In the genomic region with DNA sequence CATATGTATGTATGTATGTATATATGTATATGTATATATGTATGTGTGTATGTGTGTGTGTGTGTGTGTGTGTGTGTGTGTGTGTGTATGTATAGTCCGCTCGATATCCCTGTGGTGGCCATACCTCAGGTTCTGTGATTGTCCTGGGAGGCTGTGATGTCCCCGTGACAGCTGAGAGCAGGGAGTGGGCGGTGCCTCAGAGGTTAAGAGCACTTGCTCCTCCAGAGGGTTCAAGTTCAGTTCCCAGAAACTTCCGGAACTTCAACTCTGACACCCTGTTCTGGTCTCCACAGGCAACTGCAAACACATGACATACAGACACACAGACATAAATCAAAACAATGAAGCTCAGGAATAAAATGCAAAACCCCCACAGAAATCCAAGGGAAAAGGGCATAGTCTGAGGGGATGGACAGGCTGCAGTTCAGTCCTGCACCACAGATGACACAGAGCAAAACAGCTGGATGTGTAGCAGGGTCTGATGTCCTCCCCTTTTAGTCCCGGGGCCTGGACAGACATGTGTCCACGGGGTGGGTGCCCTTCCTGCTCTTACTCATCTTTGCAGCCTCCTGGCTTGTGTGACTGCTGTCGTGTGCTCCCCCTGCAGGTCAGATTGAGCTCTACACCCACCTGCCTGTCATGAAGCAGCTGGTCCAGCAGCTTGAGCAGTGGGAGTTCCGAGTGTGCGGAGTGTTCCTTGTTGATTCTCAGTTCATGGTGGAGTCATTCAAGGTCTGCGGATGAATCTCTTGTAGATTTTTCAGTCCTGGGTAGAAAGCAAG, we compare ENCODE assay signal across 8 mouse cellular contexts. TPM values are rescaled to one million over a fixed set of nuclear protein-coding genes. Genes with fewer than 3 reads are reported as not detected.
A peak's percentile ranks its signal among the peaks of the same experiment; 100 is the strongest.
DNase-seq lines count a peak whose midpoint lies in the region; ATAC-seq and TF ChIP-seq lines count a peak whose summit lies in the region.

No protein-coding gene starts in this region.

- H3K4me3 ChIP-seq in heart, adult 2 months: no peak overlapping the region
- H3K4me3 ChIP-seq in intestine, embryonic 16.5 days (ENCODE audit: low read length): no peak overlapping the region
- H3K4me3 ChIP-seq in midbrain, embryonic 10.5 days: no peak overlapping the region
- no peak overlapping the region for H3K4me3 ChIP-seq in small intestine, adult 2 months (ENCODE audit: low read depth, low read length)

- TF ChIP-seq EP300 in heart, adult 2 months (IDR thresholded peaks at IDR 0.05; ENCODE audit: insufficient read depth, low read depth, low read length): peak; percentile 75

- H3K4me2 ChIP-seq in intestine, embryonic 16.5 days (ENCODE audit: low read depth, low read length): no peak overlapping the region

- ATAC-seq in intestine, embryonic 16.5 days: peak; percentile 46; the same call in 1 of the 2 replicates

- H3K9ac ChIP-seq in heart, adult 2 months (ENCODE audit: low read depth, low read length): no peak overlapping the region
- H3K9ac ChIP-seq in intestine, embryonic 16.5 days (ENCODE audit: low read depth, low read length): no peak overlapping the region

- H3K36me3 ChIP-seq in heart, adult 2 months (ENCODE audit: control insufficient read depth, insufficient read depth, low read length): no peaks in the 10 kb centered on the region
- 0 out of 2 replicates have a peak, but pooled peaks cover 6% of the 10 kb centered on the region for H3K36me3 ChIP-seq in intestine, embryonic 16.5 days (ENCODE audit: control insufficient read depth, insufficient read depth, low read length)
- peaks cover 76% of the 10 kb centered on the region for H3K36me3 ChIP-seq in midbrain, embryonic 10.5 days
- H3K36me3 ChIP-seq in small intestine, adult 2 months (ENCODE audit: control insufficient read depth, insufficient read depth, low read length): peaks cover 28% of the 10 kb centered on the region

- H3K79me2 ChIP-seq in heart, adult 2 months (replicated peaks; ENCODE audit: control insufficient read depth, insufficient read depth, low read length): no peaks in the 10 kb centered on the region

- no peak overlapping the region for H3K27ac ChIP-seq in heart, adult 2 months
- no peak overlapping the region for H3K27ac ChIP-seq in intestine, embryonic 16.5 days (ENCODE audit: low read length)
- no peak overlapping the region for H3K27ac ChIP-seq in midbrain, embryonic 10.5 days (replicated peaks)
- H3K27ac ChIP-seq in small intestine, adult 2 months (ENCODE audit: insufficient read depth, low read depth, low read length): no peak overlapping the region

- peaks cover 1% of the 10 kb centered on the region; the same call in 1 of the 2 replicates for H3K4me1 ChIP-seq in heart, adult 2 months (ENCODE audit: control insufficient read depth, insufficient read depth, low read length)
- no peaks in the 10 kb centered on the region for H3K4me1 ChIP-seq in intestine, embryonic 16.5 days (ENCODE audit: control insufficient read depth, insufficient read depth, low read length)
- no peaks in the 10 kb centered on the region for H3K4me1 ChIP-seq in midbrain, embryonic 10.5 days
- H3K4me1 ChIP-seq in small intestine, adult 2 months (ENCODE audit: control insufficient read depth, insufficient read depth, insufficient read length, low read length): no peaks in the 10 kb centered on the region

- no peak for TF ChIP-seq POLR2A in heart, adult 2 months (IDR thresholded peaks at IDR 0.05; ENCODE audit: insufficient read depth, low read depth, low read length)
- TF ChIP-seq POLR2A in small intestine, adult 2 months (IDR thresholded peaks at IDR 0.05; ENCODE audit: low read depth, low read length): no peak

- peak; percentile 99; the same call in 1 of the 2 replicates for TF ChIP-seq CTCF in heart, adult 2 months (IDR thresholded peaks at IDR 0.05)
- peak; percentile 81; the same call in 1 of the 2 replicates for TF ChIP-seq CTCF in small intestine, adult 2 months (IDR thresholded peaks at IDR 0.05; ENCODE audit: extremely low read depth, insufficient read length, insufficient replicate concordance, low read depth, low read length)

- no peaks in the 10 kb centered on the region for H3K9me3 ChIP-seq in intestine, embryonic 16.5 days (ENCODE audit: control insufficient read depth, low read length)
- no peaks in the 10 kb centered on the region for H3K9me3 ChIP-seq in midbrain, embryonic 10.5 days (replicated peaks)

- intact Hi-C loops in heart, adult 2 months (cut with DNase I): no loop called here
- intact Hi-C loops in left cerebral cortex, postnatal 25 days (cut with DNase I): no loop called here

- H3K27me3 ChIP-seq in heart, adult 2 months (ENCODE audit: control insufficient read depth, insufficient read depth, low read length): no peaks in the 10 kb centered on the region
- H3K27me3 ChIP-seq in intestine, embryonic 16.5 days (replicated peaks; ENCODE audit: control insufficient read depth, insufficient read depth, low read length): no peaks in the 10 kb centered on the region
- H3K27me3 ChIP-seq in midbrain, embryonic 10.5 days (ENCODE audit: low read depth, poor library complexity, severe bottlenecking): no peaks in the 10 kb centered on the region
- no peaks in the 10 kb centered on the region for H3K27me3 ChIP-seq in small intestine, adult 2 months (ENCODE audit: control insufficient read depth, insufficient read depth, low read length)

- peak; percentile 68 to 77 for DNase-seq in heart, adult 2 months
- no peak for DNase-seq in heart, adult 8-10 months (ENCODE audit: low spot score)
- peak; percentile 88 to 93 for DNase-seq in cerebellum, postnatal 10 days
- DNase-seq in frontal cortex, postnatal 14 days (ENCODE audit: low spot score in 2 of 2): peak; percentile 68
- peak; percentile 77 to 88 for DNase-seq in left cerebral cortex, postnatal 25 days (ENCODE audit: low spot score in 2 of 2)
- peak; percentile 69 for DNase-seq in midbrain, embryonic 10.5 days (ENCODE audit: low spot score)

- 47% methylated on average over 11 of the region's 11 CpGs for WGBS in heart, adult 2 months
- 56% methylated on average over 11 of the region's 11 CpGs for WGBS in intestine, embryonic 16.5 days
- 66% methylated on average over 11 of the region's 11 CpGs for WGBS in midbrain, embryonic 10.5 days
- WGBS in small intestine, adult 2 months: 45% methylated on average over 11 of the region's 11 CpGs

RNA-seq across cellular contexts. Expression of gene Fam216a, which starts 7.4 kb away (rescaled TPM):
- total RNA-seq in heart, adult 2 months (2021): 10 to 100 TPM; 11.1 to 12.3 TPM
- polyA plus RNA-seq in heart, adult 2 months (2012; rRNA removed): 10.7 and 15.3 TPM in 2 replicates
- total RNA-seq in heart, adult 8-10 months (2022): 10 to 100 TPM; 11.6 to 14.3 (median 12.7) TPM
- 31.8 and 34.0 TPM in 2 replicates for polyA plus RNA-seq in intestine, embryonic 16.5 days (2015; fragmentation: Nextera tagmentation; extraction: Ambion mirVana)
- total RNA-seq in left cerebral cortex, postnatal 25 days (2021): 10 to 100 TPM; 68.4 to 73.7 TPM
- polyA plus RNA-seq in midbrain, embryonic 10.5 days (2016; fragmentation: Nextera tagmentation; extraction: Ambion mirVana): 85.5 and 98.8 TPM in 2 replicates
- polyA plus RNA-seq in small intestine, adult 2 months (2012; rRNA removed): 3.2 and 3.5 TPM in 2 replicates

RNA-seq across cellular contexts. Expression of gene Gpn3, which starts 7.9 kb away (rescaled TPM):
- total RNA-seq in heart, adult 2 months (2021): 10 to 100 TPM; 23.5 to 28.0 TPM
- polyA plus RNA-seq in heart, adult 2 months (2012; rRNA removed): 19.2 and 19.8 TPM in 2 replicates
- 10 to 100 TPM; 25.3 to 32.1 (median 30.4) TPM for total RNA-seq in heart, adult 8-10 months (2022)
- polyA plus RNA-seq in intestine, embryonic 16.5 days (2015; fragmentation: Nextera tagmentation; extraction: Ambion mirVana): 55.0 and 59.2 TPM in 2 replicates
- 10 to 100 TPM; 24.9 to 25.8 TPM for total RNA-seq in left cerebral cortex, postnatal 25 days (2021)
- 76.9 and 82.9 TPM in 2 replicates for polyA plus RNA-seq in midbrain, embryonic 10.5 days (2016; fragmentation: Nextera tagmentation; extraction: Ambion mirVana)
- 22.4 and 32.6 TPM in 2 replicates for polyA plus RNA-seq in small intestine, adult 2 months (2012; rRNA removed)

RNA-seq across cellular contexts. Expression of gene Arpc3, which starts 12.1 kb away (rescaled TPM):
- 10 to 100 TPM; 91.5 to 98.7 TPM for total RNA-seq in heart, adult 2 months (2021)
- 89.6 and 97.1 TPM in 2 replicates for polyA plus RNA-seq in heart, adult 2 months (2012; rRNA removed)
- 10 to 100 TPM; 84.9 to 93.6 (median 88.1) TPM for total RNA-seq in heart, adult 8-10 months (2022)
- 161 and 164 TPM in 2 replicates for polyA plus RNA-seq in intestine, embryonic 16.5 days (2015; fragmentation: Nextera tagmentation; extraction: Ambion mirVana)
- 100 to 1,000 TPM; 225 to 243 TPM for total RNA-seq in left cerebral cortex, postnatal 25 days (2021)
- 88.6 and 103 TPM in 2 replicates for polyA plus RNA-seq in midbrain, embryonic 10.5 days (2016; fragmentation: Nextera tagmentation; extraction: Ambion mirVana)
- polyA plus RNA-seq in small intestine, adult 2 months (2012; rRNA removed): 46.5 and 105 TPM in 2 replicates

RNA-seq across cellular contexts. Expression of gene Vps29, which starts 25.4 kb away (rescaled TPM):
- 10 to 100 TPM; 85.4 to 91.4 TPM for total RNA-seq in heart, adult 2 months (2021)
- polyA plus RNA-seq in heart, adult 2 months (2012; rRNA removed): 39.2 and 70.9 TPM in 2 replicates
- 100 to 1,000 TPM in 2 of 4 experiments, 10 to 100 TPM in 2; 91.9 to 113 (median 101) TPM for total RNA-seq in heart, adult 8-10 months (2022)
- polyA plus RNA-seq in intestine, embryonic 16.5 days (2015; fragmentation: Nextera tagmentation; extraction: Ambion mirVana): 289 and 291 TPM in 2 replicates
- 100 to 1,000 TPM; 189 to 208 TPM for total RNA-seq in left cerebral cortex, postnatal 25 days (2021)
- polyA plus RNA-seq in midbrain, embryonic 10.5 days (2016; fragmentation: Nextera tagmentation; extraction: Ambion mirVana): 218 and 220 TPM in 2 replicates
- polyA plus RNA-seq in small intestine, adult 2 months (2012; rRNA removed): 31.4 and 36.6 TPM in 2 replicates

RNA-seq across cellular contexts. Expression of gene Rad9b, which starts 25.5 kb away (rescaled TPM):
- total RNA-seq in heart, adult 2 months (2021): under 1 TPM; 0.50 to 0.97 TPM
- 2.5 and 3.0 TPM in 2 replicates for polyA plus RNA-seq in heart, adult 2 months (2012; rRNA removed)
- total RNA-seq in heart, adult 8-10 months (2022): 1 to 10 TPM in 3 of 4 experiments, under 1 TPM in 1; 0.89 to 1.9 (median 1.3) TPM
- polyA plus RNA-seq in intestine, embryonic 16.5 days (2015; fragmentation: Nextera tagmentation; extraction: Ambion mirVana): 7.4 and 7.6 TPM in 2 replicates
- 1 to 10 TPM; 2.8 to 3.4 TPM for total RNA-seq in left cerebral cortex, postnatal 25 days (2021)
- 9.5 and 11.5 TPM in 2 replicates for polyA plus RNA-seq in midbrain, embryonic 10.5 days (2016; fragmentation: Nextera tagmentation; extraction: Ambion mirVana)
- polyA plus RNA-seq in small intestine, adult 2 months (2012; rRNA removed): 0.39 and 0.98 TPM in 2 replicates
